8 mouse cellular contexts compared by ENCODE assay signal in genomic region chr17:83985333-83985790, GRCm38 (mm10).
A peak's percentile ranks its signal among the peaks of the same experiment; 100 is the strongest.
DNase-seq lines count a peak whose midpoint lies in the region; ATAC-seq and TF ChIP-seq lines count a peak whose summit lies in the region.

No protein-coding gene starts in this region.

- peaks cover 36% of the 10 kb centered on the region for H3K4me1 ChIP-seq in heart, postnatal 0 days (ENCODE audit: control insufficient read depth, insufficient read depth)
- peaks cover 40% of the 10 kb centered on the region for H3K4me1 ChIP-seq in liver, embryonic 13.5 days (replicated peaks)

- TF ChIP-seq CTCF in gastrocnemius, adult 2 months (IDR thresholded peaks at IDR 0.05): no peak
- TF ChIP-seq CTCF in heart, postnatal 0 days (IDR thresholded peaks at IDR 0.05; ENCODE audit: low read depth): no peak

- no peak overlapping the region for H3K4me2 ChIP-seq in heart, postnatal 0 days (ENCODE audit: low read depth, low read length)
- H3K4me2 ChIP-seq in liver, embryonic 13.5 days: no peak overlapping the region

- TF ChIP-seq EP300 in heart, postnatal 0 days (IDR thresholded peaks at IDR 0.05; ENCODE audit: low read depth): 0 out of 2 replicates have a peak, but pooled peaks have one; percentile 66

- 63% methylated on average over 17 of the region's 17 CpGs for WGBS in heart, postnatal 0 days
- 38% methylated on average over 17 of the region's 17 CpGs for WGBS in liver, embryonic 13.5 days (ENCODE audit: insufficient replicate concordance)

- H3K36me3 ChIP-seq in heart, postnatal 0 days (replicated peaks; ENCODE audit: control insufficient read depth, insufficient read depth, low read length): no peaks in the 10 kb centered on the region
- H3K36me3 ChIP-seq in liver, embryonic 13.5 days: no peaks in the 10 kb centered on the region

- H3K27ac ChIP-seq in gastrocnemius, adult 2 months: peak overlapping the region; percentile 94
- H3K27ac ChIP-seq in heart, postnatal 0 days (ENCODE audit: low read depth): peak overlapping the region; percentile 81
- peak overlapping the region; percentile 51; the same call in 1 of the 2 replicates for H3K27ac ChIP-seq in liver, embryonic 13.5 days

- H3K9ac ChIP-seq in heart, postnatal 0 days (replicated peaks; ENCODE audit: low read depth, low read length): no peak overlapping the region
- H3K9ac ChIP-seq in liver, embryonic 13.5 days: no peak overlapping the region

- H3K27me3 ChIP-seq in heart, postnatal 0 days (ENCODE audit: control insufficient read depth, insufficient read depth, low read length): no peaks in the 10 kb centered on the region
- no peaks in the 10 kb centered on the region for H3K27me3 ChIP-seq in liver, embryonic 13.5 days

- no peak; the same call in 1 of the 2 replicates for ATAC-seq in heart, postnatal 0 days (ENCODE audit: insufficient read depth, low read depth)
- no peak for ATAC-seq in liver, embryonic 13.5 days (ENCODE audit: low read depth)
- no peak for ATAC-seq in megakaryocyte-erythroid progenitor cell, adult 5-6 weeks (replicated peaks; ENCODE audit: low FRiP score, low TSS enrichment, poor library complexity, severe bottlenecking)
- ATAC-seq in frontal cortex, adult (ENCODE audit: low TSS enrichment): no peak

- no peak overlapping the region for H3K4me3 ChIP-seq in gastrocnemius, adult 2 months
- H3K4me3 ChIP-seq in heart, postnatal 0 days (ENCODE audit: low read depth, low read length): no peak overlapping the region
- no peak overlapping the region for H3K4me3 ChIP-seq in liver, embryonic 13.5 days (replicated peaks)

- no peaks in the 10 kb centered on the region for H3K9me3 ChIP-seq in heart, postnatal 0 days (replicated peaks; ENCODE audit: control insufficient read depth, low read length)
- no peaks in the 10 kb centered on the region for H3K9me3 ChIP-seq in liver, embryonic 13.5 days (replicated peaks)

- DNase-seq in gastrocnemius, adult 2 months: peak; percentile 53
- no peak for DNase-seq in gastrocnemius, postnatal 4 days (ENCODE audit: low spot score in 2 of 2)
- DNase-seq in c-Kit-positive CD71-negative TER-119-negative erythroid progenitor cells, embryonic 14.5 days (ENCODE audit: low read depth): peak; percentile 50
- no peak for DNase-seq in heart, postnatal 0 days (ENCODE audit: low spot score)
- DNase-seq in liver, embryonic 13.5 days: no peak
- no peak for DNase-seq in thymus, postnatal 36 days

- intact Hi-C loops in gastrocnemius, adult 2 months (cut with DNase I): no loop called here

Comparison
In these comparisons a context has a peak if more than half of its experiments do, and no peak if none do; other contexts are left out.
1. DNase-seq: peak in gastrocnemius, adult 2 months (single experiment) and c-Kit-positive CD71-negative TER-119-negative erythroid progenitor cells, embryonic 14.5 days (single experiment); none in gastrocnemius, postnatal 4 days (0 of 2), heart, postnatal 0 days (single experiment), liver, embryonic 13.5 days (single experiment) and thymus, postnatal 36 days (0 of 2).
2. Peak in every context shown above with its lines, with median percentiles within 50 percentile points of each other: H3K27ac ChIP-seq.